Mouse (Mus musculus) B cell, adult 67 days (primary cell): ENCODE results near the gene Pate1. TPM values are rescaled to one million over a fixed set of nuclear protein-coding genes. Genes with fewer than 3 reads are reported as not detected.

Source experiments
- total RNA-seq, 2 experiments: library from RNA; stranded (reverse); gene quantifications; 4 replicates each; pipeline ENCODE4 v1.2.4; 2023

Gene Pate1
- not detected for total RNA-seq

DNA sequence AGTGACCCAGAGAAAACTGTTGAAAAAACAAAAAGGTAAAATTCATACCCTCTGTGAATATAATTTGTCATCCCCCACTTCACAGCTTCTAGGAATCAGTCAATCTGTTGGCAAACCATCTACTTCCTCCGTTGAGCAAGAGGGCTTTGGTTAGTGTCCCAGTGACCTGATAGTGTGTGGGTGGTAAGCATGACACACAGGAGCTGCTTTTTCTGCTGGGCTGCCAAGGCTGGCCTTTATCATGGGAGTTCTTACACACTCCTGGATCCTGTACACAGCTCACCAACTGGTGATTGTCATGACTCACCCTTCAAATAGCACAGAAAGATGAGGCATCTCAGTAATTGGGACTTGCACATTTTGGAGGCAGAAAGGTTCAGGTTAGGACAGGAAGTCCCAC is at the start of gene Pate1:
Pate1 (minus strand) TSS at position 378 of the 400 bp plus-strand sequence.

DNA sequence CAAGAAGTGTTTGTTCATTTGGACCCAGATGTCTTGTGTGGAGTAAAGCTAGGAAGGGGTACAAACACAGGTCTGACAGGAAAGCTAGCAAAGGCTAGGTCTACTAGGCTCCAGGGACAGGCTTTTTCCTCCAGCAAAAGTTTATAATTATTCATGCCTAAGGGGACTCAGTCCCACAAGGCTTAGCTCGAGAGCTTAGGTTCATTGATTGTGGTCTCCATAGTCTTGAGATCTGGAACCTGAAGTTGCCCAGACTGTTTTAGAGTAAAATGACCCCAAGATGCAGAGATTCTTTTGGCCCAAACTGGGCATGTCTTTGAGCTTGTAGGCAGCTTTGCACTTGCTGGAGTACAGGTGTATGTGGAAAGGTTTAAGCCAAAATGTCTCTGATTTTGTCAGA is 39.1 kb downstream of the Pate1 start, which contains the start of gene Pate3:
Pate3 (minus strand) TSS at position 101 of the 400 bp plus-strand sequence.

Other genes starting within 250 kb of the Pate1 start
- not detected for gene Gm1113, start 169.1 kb downstream of the Pate1 start, total RNA-seq
- 1 to 10 TPM; 2.0 to 2.2 TPM for gene Ddx25, start 128.9 kb downstream of the Pate1 start, total RNA-seq
- 10 to 100 TPM; 28.4 to 31.4 TPM for gene Pus3, start 128.8 kb downstream of the Pate1 start, total RNA-seq
- not detected for gene Pate2, start 117.1 kb downstream of the Pate1 start, total RNA-seq
- 10 to 100 TPM; 16.7 to 20.9 TPM for gene Hyls1, start 117.0 kb downstream of the Pate1 start, total RNA-seq
- not detected for gene Pate4, start 75.4 kb downstream of the Pate1 start, total RNA-seq
- not detected for gene Pate3, start 39.2 kb downstream of the Pate1 start, total RNA-seq
- not detected for gene Gm17677, start 53.7 kb upstream of the Pate1 start, total RNA-seq
- gene Gm17727, start 90.7 kb upstream of the Pate1 start, total RNA-seq = not detected
- not detected for gene Gm27235, start 102.7 kb upstream of the Pate1 start, total RNA-seq
- gene D730048I06Rik, start 102.7 kb upstream of the Pate1 start, total RNA-seq = not detected
- gene 9230110F15Rik, start 156.8 kb upstream of the Pate1 start, total RNA-seq = not detected
- not detected for gene 9230113P08Rik, start 221.0 kb upstream of the Pate1 start, total RNA-seq